Mouse (Mus musculus) thymus, postnatal 0 days (tissue): ENCODE data around the gene Tmem143. TPM values are rescaled to one million over a fixed set of nuclear protein-coding genes. Genes with fewer than 3 reads are reported as not detected.
"Not testable (repeated sequence)": the region's sequence is repeated elsewhere in the genome, so short reads cannot be mapped to it uniquely, and the experiment has no call there.

Experiments used
- DNase-seq: peaks from one replicate; pipeline ENCODE4 v3.0.0-alpha.2; 2015; ENCODE audit warnings: low spot score
- polyA plus RNA-seq: library from polyadenylated mRNA; unstranded; fragments of >200 nt; fragmentation: Nextera tagmentation; extraction: Ambion mirVana; gene quantifications from 2 replicates; pipeline ENCODE4 v1.2.1, GENCODE M21; 2015

Tmem143 gene
- 4.3 and 4.6 TPM in 2 replicates for polyA plus RNA-seq

DNA sequence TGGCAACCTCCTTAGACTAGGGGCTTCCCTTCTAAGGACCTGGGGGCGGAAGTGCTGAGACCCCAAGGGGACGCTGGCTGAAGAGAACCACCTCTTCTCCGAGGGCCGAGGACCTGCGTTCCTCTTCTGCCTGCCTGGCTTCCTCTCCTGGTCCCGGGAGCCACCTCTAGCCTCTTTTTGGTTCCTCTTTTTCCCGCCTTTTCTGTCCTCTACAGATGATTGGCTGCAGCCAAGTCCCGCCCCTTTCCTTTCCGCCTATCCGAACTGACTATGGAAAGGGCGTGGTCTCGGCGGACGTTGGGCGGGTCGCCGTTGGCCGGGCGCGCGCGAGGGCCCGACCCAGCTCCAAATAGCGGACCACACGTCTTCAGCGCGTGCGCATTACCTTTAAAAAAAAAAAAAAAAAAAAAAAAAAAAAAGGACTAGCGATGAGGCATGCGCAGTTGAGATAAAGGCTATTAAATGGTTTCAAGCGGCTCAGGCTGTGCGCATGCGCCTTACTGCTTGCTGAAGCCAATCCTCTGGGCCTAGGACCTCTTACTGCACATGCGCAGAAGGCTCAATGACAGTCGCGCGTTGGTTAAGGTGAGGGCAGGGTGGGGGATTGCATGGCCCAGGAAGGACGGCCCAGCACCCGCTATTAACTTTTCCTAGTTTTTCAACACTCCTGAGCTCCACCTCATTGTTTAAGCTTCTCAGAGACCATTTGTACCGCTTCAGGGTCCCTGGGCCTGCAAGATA, at the start of gene Tmem143, which contains the start of gene Syngr4:
TSS of gene Tmem143 (plus strand) at position 425 of the 741 bp plus-strand sequence.
TSS of gene Syngr4 (minus strand) at position 198 of the 741 bp plus-strand sequence.
- peak; percentile 98 for DNase-seq

DNA sequence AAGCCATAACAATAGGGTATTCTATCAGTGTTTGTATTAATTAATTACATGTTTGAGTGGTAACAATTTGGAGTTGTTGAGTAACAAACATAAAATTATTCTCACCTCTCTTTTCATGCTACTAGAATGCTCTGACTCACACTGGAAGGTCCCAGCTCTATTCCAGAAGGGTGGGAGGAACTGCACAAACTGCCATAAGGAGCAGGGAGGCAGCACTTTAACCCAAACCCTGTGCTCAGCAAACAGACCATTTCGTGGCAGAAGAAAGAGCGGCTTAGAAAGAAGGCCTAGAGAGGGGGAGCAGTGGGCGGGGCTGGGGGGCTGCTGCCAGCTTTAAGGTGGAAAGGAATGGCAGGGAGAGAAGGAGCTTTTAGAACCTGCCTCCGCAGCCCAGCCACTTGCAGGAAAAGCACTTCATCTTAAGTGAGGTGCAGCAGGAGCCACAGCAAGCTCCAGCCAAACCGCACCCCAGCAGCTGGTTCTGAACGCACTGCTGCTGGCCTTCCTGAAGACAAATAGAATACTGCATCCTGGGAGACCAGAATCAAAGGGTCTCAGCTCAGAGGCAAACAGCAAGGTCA, 48.2 kb upstream of the Tmem143 start:
- no peak for DNase-seq

DNA sequence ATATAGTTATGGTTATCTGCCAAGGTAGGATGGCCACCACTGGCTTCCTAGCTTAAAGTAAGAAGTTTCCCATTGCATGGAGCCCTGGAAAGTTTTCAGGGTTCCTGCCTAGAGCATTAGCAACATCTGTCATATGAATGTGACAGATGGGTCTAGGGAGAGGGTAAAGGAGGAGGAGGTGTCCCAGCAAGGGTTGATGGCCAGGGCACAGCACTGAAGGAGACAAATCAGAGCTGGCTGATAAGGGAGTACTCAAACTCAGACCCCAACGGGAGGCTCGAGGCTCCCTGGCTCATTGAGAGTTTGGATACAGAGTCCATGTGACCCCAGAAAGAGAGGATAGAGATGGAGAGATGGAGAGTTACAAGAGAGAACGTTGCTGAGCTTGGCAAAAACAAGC, 46.1 kb upstream of the Tmem143 start:
- DNase-seq = no peak

DNA sequence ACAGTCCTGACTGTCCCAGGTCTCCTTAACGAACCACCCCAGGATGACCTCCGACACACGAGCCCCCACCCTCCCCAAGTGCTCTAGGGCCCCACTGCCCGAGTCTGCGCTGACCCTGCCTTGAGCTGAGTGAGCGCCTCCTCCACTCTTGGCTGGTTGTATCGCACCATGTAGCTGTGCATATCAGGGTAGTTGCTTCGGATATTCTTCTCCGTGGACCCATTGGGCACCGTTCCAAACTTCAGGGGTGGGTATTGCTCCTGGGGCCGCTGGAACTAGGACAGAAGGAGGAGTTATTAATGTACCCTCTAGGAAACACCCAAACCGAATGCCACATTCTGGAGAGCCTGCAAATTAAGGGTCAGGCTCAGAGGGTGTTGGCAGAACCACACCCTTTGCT, 43.7 kb upstream of the Tmem143 start:
- DNase-seq = no peak

DNA sequence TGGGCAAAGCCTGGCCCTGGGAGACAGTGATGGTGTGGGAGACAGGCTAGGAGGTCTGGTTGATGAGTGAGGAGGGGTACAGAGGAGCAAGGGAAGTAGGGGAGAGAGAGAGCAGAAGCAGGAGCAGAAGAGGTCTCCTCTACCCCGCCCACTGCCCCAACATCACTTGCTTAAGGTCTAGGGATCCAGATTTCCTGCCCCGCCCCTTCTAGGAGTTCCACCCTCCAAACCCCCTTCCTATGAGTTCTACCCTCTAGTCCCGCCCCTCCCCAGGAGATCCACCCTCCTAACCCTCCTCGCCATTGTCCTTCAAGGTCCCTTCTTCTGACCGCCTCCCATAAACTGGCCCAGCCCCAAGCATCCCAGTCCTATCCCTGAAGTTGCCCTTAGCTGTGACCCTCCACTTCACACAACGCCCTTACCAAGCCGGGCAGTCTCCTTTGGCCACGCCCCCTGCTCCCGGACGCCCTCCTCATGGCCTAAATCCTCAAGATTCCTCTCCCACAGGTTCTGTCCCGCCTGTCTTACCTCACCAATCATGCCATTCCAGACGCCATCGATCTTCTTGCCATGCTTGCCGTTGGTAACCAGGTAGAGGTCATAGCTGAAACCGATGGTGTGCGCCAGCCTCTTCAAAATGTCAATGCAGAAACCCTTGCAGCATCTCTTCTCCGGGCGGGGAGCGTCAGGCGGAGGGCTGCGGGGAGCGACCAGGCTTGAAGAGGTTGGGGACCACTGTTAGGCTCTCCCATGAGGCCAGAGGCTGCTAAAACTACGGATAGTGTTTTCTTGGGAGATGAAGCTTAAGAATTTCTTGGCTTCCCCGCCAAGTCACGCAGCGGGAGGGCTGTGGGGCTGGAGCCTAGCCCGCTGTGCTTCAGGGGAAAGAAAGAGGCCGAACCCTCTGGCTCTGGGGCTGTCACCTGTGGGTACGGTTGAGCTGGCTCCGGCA, 39.5 kb upstream of the Tmem143 start:
- DNase-seq = no peak

DNA sequence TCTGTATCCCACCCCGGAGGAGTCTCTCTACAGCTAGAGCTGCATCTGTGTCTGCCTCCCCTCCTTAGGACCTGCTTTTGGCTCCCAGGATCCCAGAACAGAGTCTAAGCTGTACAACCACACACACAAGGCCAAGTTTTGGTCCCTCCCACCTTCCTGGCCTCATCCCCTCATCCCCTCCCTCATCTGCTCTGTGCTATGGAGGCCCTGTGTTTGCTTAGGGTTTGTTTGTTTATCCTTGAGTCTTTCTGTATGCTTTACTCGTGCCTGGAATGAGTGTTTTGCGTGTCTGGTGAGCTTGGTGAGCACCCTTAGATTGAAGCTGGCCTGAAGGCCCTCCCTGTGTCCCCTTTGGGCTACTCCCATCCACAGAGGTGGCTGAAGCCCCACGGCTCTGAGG, 37.7 kb upstream of the Tmem143 start:
- no peak for DNase-seq

DNA sequence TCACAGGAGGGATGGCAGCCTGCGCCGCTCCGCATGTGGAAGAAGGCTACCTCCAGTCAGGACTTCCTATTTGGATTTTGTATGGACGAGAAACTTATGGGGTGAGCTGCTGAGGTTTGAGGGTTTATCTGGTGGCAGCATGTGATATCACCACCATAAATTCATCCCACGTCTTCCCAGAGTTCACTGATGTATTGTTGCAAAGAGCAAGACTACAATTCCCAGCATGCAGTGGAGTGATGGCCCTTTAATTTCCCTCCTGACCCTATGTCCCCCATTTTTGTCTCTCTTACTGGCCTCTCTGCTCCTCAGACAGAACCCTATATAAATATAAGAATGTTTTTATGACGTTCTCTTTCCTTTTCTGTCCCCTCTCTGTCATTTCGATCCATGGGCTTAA, 33.9 kb upstream of the Tmem143 start:
- no peak for DNase-seq

DNA sequence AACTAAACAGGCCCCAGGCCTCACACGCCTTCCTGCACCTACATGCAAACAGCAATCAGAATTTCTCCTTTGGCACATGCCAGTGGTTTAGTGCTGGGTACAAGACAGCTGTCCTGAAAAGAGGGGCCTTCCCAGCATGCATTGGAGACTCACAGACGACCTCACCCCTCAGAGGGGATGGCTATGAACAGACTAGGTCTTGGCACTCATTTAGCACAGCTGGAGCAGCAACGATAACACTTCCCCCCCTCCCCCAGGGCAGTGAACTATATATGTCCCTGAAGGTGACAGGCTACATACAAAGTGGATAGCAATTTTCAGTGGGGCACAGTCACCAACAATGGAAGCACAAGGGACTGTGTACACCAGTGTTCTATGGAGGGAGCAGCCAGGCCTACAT, 32.3 kb upstream of the Tmem143 start:
- no peak for DNase-seq

DNA sequence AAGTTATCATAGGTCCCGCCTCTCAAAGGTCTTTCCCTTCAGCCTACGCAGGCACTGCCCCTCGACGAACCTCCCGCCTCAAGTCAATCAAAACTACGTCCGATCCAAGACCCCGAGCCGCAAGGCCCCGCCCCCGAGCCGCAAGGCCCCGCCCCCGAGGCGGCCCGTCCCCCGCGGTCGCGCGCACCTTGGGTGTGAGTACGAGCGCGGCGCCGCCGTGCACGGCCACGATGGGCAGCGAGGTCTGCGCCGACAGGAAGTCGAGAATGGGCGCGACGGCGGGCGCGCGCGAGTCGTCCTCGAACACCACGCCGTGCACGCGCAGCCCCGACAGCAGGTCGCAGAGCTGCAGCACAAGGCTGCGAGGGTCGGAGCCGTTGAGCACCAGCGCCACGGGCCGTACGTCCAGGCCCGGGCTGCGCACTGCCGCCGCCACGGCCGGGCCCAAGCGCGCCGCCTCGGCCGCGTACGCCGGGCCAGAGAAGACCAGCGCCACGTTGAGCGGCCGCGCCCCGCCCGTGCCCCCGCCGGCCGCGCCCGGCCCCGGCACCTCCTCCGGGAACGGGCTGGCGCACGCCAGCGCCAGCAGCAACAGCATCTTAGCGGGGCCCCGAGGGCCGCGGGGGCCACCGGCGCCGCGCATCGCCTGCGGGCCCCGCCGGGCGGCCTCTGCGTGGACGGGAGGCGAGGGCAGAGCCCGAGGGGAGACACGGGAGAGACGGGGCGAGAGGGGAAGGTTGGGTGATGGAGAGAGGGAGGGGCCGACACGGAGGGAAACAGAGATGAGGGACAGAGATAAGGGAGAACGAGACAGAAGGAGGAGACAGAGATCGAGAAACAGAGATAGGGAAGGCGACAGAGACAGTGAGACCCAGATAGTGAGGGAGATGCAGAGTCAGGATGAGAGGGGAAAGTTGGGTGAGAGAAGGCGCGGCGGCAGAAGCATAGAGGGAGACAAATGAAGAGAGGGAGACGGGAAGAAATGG, 30.5 kb upstream of the Tmem143 start:
- peak; percentile 93 for DNase-seq

DNA sequence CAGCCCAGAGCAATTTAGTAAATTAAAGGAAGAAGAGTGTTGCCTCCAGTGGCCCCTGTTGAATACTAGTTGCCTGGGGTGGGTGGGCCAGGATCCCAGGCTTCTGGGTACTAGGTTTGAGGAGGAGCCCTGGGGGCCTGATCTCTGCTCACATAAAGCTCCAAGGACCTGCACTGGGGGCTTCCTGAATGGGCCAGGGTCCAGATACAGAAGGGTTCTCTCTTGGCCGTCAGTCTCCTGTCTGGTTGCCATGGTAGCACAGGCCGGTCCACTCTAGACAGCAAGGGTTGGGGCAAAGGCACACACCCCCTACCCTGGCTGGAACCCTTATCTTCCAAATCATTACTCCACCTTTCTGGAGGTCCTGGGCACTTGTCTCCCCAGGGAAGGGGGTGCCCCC, 28.9 kb upstream of the Tmem143 start:
- no peak for DNase-seq

DNA sequence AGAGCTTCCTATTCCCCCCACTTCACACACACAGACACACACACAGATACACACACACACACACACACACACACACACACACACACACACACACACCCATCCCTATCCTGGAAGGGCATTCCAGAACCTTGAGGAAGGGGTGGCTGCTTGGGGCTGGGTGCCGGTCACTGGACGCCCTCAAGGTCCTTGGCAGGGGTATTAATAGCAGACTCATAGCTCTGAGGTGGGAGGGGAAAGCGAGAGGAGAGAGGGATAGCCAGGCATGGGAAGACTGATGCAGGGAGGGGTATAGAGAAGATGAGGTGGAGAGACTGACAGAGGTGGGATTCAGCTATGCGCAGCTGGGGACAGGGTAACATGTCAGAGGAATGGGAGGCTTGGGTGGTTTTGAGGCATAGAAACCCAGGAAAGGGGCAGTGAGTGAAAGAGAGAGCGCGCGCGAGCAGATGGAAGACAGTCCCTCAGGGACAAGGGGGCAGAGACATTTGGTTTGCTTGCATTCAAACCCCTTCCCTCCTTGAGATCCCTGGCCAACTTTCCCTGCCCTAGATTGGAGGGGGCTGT, 27.6 kb upstream of the Tmem143 start:
- DNase-seq = no peak

DNA sequence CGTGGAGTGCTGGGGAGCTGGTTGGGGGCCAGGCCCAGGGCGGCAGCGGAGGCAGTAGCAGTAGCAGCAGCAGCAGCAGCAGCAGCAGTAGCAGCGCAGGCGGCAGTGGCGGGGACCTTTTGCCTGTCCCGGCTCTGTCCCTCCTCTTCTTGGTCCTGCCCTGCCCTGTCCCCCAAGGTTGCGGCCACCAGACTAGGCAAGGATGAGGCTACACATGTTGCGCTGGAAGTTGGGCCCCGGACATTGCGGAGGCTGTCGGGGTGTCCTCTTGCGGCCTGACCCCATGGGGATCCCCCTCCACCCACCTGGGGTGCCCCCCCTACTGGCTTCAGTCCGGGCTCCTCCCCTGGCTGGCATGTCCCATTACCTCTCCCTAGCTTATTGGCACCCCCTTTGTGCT, 27.0 kb upstream of the Tmem143 start:
- DNase-seq = no peak

DNA sequence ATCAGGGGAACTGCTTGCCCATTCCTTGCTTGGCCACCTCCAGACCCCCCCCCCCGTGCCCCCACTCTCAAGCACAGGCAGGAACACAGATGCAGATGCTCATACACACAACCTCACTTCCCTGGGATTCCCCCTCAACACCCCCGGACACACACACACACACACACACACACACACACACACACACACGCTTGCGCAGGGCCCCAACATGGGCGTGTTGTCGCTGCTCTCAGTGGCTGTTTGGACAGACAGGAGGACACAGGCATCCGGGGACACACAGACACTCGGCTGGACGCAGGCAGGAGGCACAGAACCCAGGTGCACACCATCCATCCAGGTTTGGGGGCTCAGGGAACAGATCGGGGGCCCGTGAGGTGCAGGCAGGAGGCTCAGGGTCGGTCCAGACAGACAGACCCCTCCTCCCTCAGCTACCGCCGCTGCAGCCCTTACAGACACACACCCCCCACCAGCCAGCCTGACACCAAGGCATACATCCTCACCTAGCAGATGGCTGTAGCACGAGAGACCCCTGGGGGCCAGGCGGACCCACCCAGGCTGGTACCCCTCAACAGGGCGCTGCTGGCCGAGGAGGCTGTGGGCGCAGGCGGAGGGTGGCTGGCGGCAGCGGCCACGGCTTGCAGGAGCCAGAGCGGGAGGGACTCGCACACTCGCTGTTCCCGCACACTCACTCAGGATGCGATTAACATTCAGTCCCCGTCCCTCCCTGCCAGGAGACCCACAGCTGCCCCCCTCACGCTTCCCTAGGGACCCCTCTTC, 26.3 kb upstream of the Tmem143 start:
- no peak for DNase-seq

DNA sequence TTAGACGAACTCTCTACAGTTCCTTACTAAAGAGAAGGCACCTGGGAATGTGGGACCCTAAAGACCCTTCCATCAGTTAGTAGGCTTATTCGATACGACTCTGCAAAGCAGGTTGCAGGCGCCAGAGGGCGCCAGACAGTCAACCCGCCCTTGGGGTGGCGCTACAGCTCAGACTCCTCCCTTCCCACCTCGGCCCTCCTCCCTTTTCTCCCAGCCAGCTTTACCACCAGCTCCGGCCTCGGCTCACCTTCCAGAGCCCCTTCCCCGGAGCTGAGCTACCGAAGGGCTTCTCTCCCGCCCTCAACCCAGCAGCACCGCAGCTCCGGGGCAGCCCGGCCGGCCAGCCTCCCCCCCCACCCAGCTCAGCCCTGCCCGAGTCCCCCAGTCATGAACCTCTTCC, 24.1 kb upstream of the Tmem143 start, which contains the start of gene Kdelr1:
TSS of gene Kdelr1 (plus strand) at position 149 of the 400 bp plus-strand sequence.
- peak; percentile 90 for DNase-seq

DNA sequence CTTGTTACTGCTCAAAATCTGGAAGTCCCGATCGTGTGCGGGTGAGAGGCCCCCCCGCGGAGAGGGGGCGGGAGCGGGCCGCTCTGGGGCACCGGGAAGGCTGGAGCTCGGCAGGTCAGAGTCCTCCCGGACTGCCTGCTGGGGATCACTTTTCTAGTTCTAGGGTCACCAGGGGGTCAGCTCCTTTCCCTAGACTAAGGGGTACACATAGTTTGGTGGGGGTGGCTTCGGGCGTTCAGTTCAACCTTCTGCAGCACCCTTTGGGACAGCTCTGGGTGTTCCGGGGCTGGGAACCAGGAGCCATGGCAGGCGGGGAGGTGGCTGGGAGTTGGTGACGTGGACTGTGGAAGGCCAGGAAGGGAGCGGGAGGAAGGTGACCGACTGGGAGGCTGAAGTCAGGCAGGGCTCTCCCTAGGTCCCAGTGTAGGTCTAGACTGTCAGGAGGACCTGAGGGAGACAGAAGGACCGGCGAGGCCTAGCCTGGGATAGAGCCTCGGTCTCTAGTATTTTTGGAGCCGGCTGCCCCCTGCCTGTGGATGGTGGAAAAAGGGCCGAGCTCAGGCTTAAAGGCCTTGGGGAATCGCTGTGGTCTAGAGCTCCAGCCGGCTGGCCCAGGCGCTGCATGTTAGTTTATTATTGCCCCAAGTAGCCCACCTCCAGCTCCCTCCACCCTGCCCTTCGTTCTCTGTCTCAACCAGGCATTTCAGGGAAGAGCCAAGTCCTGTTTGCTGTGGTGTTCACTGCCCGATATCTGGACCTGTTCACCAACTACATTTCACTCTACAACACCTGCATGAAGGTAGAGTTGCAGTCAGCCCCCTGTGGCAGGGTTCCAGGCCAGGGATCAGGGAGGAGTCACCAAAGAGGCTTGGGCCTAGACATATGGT, 23.4 kb upstream of the Tmem143 start:
- DNase-seq = peak; percentile 51

DNA sequence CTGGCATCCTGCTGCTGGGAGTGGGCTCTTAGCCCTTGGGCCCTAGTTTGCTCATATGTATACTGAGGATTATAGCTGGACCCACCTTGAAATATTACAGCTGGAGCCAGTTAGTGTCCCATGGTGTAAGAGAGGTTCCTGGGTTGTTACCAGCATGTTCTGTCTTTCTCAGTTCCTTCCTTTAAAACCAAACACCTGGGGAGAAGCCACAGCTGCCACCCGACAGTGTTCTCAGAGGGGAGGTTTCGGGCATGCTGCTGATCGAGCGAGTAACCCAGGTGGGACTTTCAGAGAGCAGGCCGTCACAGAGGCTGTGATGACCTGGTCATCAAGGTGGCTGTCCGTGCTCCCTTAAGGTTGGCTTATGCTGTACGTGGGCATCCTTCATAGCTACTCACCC, 19.8 kb upstream of the Tmem143 start:
- DNase-seq = no peak

DNA sequence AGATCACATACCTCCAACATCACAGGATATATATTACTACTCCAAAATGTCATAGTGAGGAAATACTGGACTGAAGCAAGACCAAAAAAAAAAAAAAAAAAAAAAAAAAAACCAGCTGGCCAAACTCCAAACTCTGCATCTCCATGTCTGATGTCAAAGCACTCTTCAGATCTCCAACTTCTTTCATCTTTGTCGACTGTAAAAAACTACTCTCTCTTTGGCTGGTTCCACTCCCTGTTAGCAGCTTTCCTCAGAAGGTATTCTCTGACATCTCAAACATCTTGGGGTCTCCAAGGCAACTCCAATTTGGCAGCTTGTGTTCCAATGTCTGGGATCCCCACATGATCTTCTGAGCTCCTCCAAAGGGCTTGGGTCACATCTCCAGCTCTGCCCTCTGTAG, 18.5 kb upstream of the Tmem143 start, which contains the start of gene Grin2d:
TSS of gene Grin2d (minus strand) at position 101 of the 400 bp plus-strand sequence.
- DNase-seq = not testable (repeated sequence)

DNA sequence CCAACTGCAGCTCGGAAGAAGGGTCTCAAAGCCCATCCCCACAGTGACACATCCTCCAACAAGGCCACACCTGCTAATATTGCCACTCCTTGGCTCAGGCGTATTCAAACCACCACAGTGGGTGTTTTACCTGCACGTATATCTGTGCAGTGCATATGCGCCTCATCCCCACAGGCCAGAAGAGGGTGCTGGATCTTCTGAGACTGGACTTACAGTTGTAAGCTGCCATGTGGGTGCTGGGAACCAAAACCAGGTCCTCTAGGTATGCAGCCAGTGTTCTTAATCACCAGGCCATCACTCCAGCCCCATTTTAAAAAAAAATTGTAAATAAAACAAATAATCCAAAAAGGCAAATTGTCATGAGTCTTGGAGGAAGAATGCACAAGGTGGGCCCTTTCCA, 16.2 kb upstream of the Tmem143 start:
- DNase-seq = no peak
